In genomic region chr17:25110590-25110989, GRCm38 (mm10) we compare ENCODE assay signal across 23 mouse cellular contexts. TPM values are rescaled to one million over a fixed set of nuclear protein-coding genes. Genes with fewer than 3 reads are reported as not detected.
A peak's percentile ranks its signal among the peaks of the same experiment; 100 is the strongest.
DNase-seq lines count a peak whose midpoint lies in the region; TF ChIP-seq lines count a peak whose summit lies in the region.
"Had no signal": no experiment of that assay in that cellular context is flagged by ENCODE, and none has a peak within 500 bp of the region (broad histone marks: within the 10 kb centered on the region; RNA-seq: fewer than 3 reads in every experiment).

No protein-coding gene starts in this region.

- TF ChIP-seq POLR2A in myocyte (IDR thresholded peaks at IDR 0.05; ENCODE audit: insufficient read length, low read depth): no peak

- H3K79me2 ChIP-seq in myocyte (ENCODE audit: control insufficient read depth, insufficient read depth): peaks cover 7% of the 10 kb centered on the region

- intact Hi-C loops in left cerebral cortex, postnatal 4 days (cut with DNase I): no loop called here

- H3K36me3 ChIP-seq in myocyte (ENCODE audit: control insufficient read depth, insufficient read depth): no peaks in the 10 kb centered on the region

- H3K4me2 ChIP-seq in myocyte (ENCODE audit: low read depth): no peak overlapping the region

- H3ac ChIP-seq in myocyte (ENCODE audit: control insufficient read depth, insufficient read length): no peak overlapping the region

- no peak overlapping the region for H3K4me3 ChIP-seq in myocyte

- no peak for DNase-seq in left cerebral cortex, postnatal 4 days
- DNase-seq: adrenal gland, adult 2 months; adrenal gland, adult 8-10 months; adrenal gland, postnatal 10 days; adrenal gland, postnatal 14 days; adrenal gland, postnatal 25 days; adrenal gland, postnatal 36 days; B cell, adult 2 months; cerebellum, adult 11 months; cerebellum, adult 11-12 months; cerebellum, adult 18-20 months; cerebellum, adult 2 months had no signal

- no peaks in the 10 kb centered on the region for H3K27me3 ChIP-seq in myocyte (ENCODE audit: control insufficient read depth, insufficient read depth, insufficient read length)
- H3K27me3 ChIP-seq: CH12.LX, Patski had no signal

TF ChIP-seq in myocyte, 11 proteins besides CTCF, POLR2A, EP300 and RAD21:
- TF ChIP-seq MAX (IDR thresholded peaks at IDR 0.05; ENCODE audit: low read depth) (no peak), TCF12 (IDR thresholded peaks at IDR 0.05; ENCODE audit: insufficient read depth, poor library complexity, severe bottlenecking) (no peak), E2F4 (IDR thresholded peaks at IDR 0.05; ENCODE audit: insufficient read depth) (no peak), TCF3 (IDR thresholded peaks at IDR 0.05; ENCODE audit: insufficient read length, low read depth) (peak; percentile 31), POLR2AphosphoS2 (IDR thresholded peaks at IDR 0.05; ENCODE audit: insufficient read length, low read depth) (no peak), MYOD1 (IDR thresholded peaks at IDR 0.05; ENCODE audit: control insufficient read depth in 1 of 3, insufficient read length in 2 of 3, low read depth in 2 of 3) (peak in 2 of 3 experiments; percentile 77 to 81), SRF (IDR thresholded peaks at IDR 0.05; ENCODE audit: control insufficient read depth, insufficient read length, low read depth) (no peak), USF1 (IDR thresholded peaks at IDR 0.05; ENCODE audit: low read depth) (no peak), MYOG (IDR thresholded peaks at IDR 0.05; ENCODE audit: control insufficient read depth in 1 of 3, insufficient read depth in 1 of 3, insufficient read length in 2 of 3, low read depth in 2 of 3) (peak in 2 of 3 experiments; percentile 86 to 88), REST (IDR thresholded peaks at IDR 0.05; ENCODE audit: insufficient read depth, insufficient read length) (no peak), CEBPB (IDR thresholded peaks at IDR 0.05; ENCODE audit: insufficient read depth, poor library complexity, severe bottlenecking) (no peak)

RNA-seq across cellular contexts. Expression of gene Telo2, which starts 5.2 kb away (rescaled TPM):
- 14.4 TPM for polyA plus RNA-seq in myocyte (2012; fragmentation: generic; extraction: Trizol)
- total RNA-seq in left cerebral cortex, postnatal 4 days (2021): 10 to 100 TPM; 58.3 to 59.3 TPM

RNA-seq across cellular contexts. Expression of gene Ptx4, which starts 10.0 kb away (rescaled TPM):
- not detected for polyA plus RNA-seq in myocyte (2012; fragmentation: generic; extraction: Trizol)
- under 1 TPM; 0.32 to 0.34 TPM for total RNA-seq in left cerebral cortex, postnatal 4 days (2021)
- total RNA-seq: adrenal gland, adult 18-20 months; adrenal gland, adult 2 months; adrenal gland, adult 8-10 months; adrenal gland, postnatal 14 days; adrenal gland, postnatal 25 days; adrenal gland, postnatal 36 days; CH12.LX; ES-E14; MEL had no signal
- polyA plus RNA-seq: activated CD4-positive, CD25-positive, alpha-beta regulatory T cell, adult 4 months; adrenal gland, adult 2 months; C2C12; CD4-positive, CD25-positive, alpha-beta regulatory T cell, adult 4 months; cerebellum, adult 2 months; G1E had no signal

RNA-seq across cellular contexts. Expression of gene Clcn7, which starts 22.6 kb away (rescaled TPM):
- 22.9 TPM for polyA plus RNA-seq in myocyte (2012; fragmentation: generic; extraction: Trizol)
- 10 to 100 TPM; 40.9 to 42.5 TPM for total RNA-seq in left cerebral cortex, postnatal 4 days (2021)

RNA-seq across cellular contexts. Expression of gene Tmem204, which starts 27.2 kb away (rescaled TPM):
- 0.43 TPM for polyA plus RNA-seq in myocyte (2012; fragmentation: generic; extraction: Trizol)
- 1 to 10 TPM; 5.4 to 6.7 TPM for total RNA-seq in left cerebral cortex, postnatal 4 days (2021)
- total RNA-seq: CH12.LX, MEL had no signal
- polyA plus RNA-seq: G1E had no signal

RNA-seq across cellular contexts. Expression of gene Ccdc154, which starts 51.7 kb away (rescaled TPM):
- not detected for polyA plus RNA-seq in myocyte (2012; fragmentation: generic; extraction: Trizol)
- under 1 TPM in 1 of 2 experiments, not detected in 1; 0.16 TPM for total RNA-seq in left cerebral cortex, postnatal 4 days (2021)
- total RNA-seq: adrenal gland, postnatal 10 days; adrenal gland, postnatal 14 days; adrenal gland, postnatal 36 days had no signal
- polyA plus RNA-seq: activated CD4-positive, CD25-positive, alpha-beta regulatory T cell, adult 4 months; brain, embryonic 14.5 days; C2C12; CD4-positive, CD25-positive, alpha-beta regulatory T cell, adult 4 months; G1E had no signal
